Mouse (Mus musculus): Measurements from ENCODE around the gene Pccb. TPM values are rescaled to one million over a fixed set of nuclear protein-coding genes. Genes with fewer than 3 reads are reported as not detected.

Pccb gene
- polyA plus RNA-seq, 1 experiment from 2014 or later = 21.0 TPM

DNA sequence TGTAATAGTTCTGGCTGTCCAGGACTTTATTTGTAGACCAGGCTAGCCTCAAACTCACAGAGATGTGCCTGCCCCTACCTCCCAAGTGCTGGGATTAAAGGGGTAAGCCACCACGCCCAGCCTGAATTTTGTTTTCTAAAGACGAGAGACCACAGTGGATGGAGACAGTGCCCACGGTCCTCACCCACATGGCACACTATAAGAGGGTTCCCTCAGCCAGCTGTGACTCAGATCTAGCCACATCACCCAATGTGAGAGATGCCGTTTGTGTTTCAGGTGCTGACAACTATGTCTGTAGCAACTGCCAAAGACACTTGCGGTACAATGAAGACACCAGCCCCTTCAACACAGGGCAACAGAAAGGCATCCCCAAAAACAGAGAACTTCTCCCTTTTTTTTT lies 47.7 kb downstream of the Pccb start:
- Histone ChIP-seq H3K4me3 (ENCODE audit: low read length) (no peak overlapping the region), H3K4me2 (replicated peaks; ENCODE audit: low read depth, low read length) (no peak overlapping the region), H3K27me3 (ENCODE audit: control insufficient read depth, insufficient read depth, low read length) (no peaks in the 10 kb centered on the region), H3K9ac (ENCODE audit: low read depth, low read length) (no peak overlapping the region), H3K4me1 (ENCODE audit: control insufficient read depth, insufficient read depth, low read length) (no peaks in the 10 kb centered on the region), H3K27ac (ENCODE audit: low read depth, low read length) (no peak overlapping the region), H3K9me3 (ENCODE audit: control insufficient read depth, low read length) (no peaks in the 10 kb centered on the region), H3K36me3 (ENCODE audit: control insufficient read depth, insufficient read depth, low read length) (peaks cover 15% of the 10 kb centered on the region; the same call in 1 of the 2 replicates)
- ATAC-seq (ENCODE audit: low FRiP score, low TSS enrichment) = no peak
- 94% methylated on average over 5 of the region's 5 CpGs for WGBS

DNA sequence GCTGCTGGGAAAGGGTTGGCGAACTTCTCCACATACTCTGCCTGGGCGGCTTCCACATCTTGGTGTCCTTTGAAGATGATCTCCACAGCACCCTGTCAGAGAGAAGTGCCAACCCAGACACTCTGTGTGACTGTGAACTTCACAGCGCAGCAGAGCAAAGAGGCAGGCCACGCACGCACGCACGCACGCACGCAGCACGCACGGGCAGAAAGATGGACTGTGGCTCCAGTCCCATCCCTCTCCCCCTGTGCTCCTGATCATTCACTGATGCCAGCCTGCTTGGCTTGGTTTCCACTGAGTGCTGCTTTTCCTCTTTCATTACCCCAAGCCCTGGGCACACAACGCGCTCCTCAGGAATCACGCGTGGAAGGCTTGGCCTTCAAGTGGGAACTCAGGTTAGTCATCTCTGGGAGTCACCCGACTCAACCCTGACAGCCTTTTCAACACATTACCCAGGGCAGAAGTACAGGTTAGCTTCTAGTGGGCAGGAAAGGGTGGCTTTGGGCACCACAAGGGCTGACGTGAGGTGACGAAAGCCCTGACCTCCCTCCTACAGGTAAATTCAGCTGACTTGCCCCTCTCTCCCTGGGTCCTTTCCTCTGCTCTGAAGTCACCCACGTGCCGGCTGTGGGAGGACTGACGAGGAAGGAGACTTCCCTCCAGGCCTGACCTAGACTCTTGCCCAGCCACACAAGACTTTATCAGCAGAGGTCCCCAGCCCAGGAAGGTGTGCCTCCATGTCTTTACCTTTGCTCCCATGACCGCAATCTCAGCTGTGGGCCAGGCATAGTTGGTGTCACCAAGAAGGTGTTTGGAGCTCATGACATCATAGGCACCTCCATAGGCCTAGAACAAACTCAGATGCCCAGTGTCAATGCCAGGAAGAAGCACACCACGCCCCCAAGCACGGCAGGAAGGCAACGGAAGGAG lies 50.1 kb downstream of the Pccb start:
- Histone ChIP-seq H3K4me1 (ENCODE audit: control insufficient read depth, insufficient read depth, low read length) (no peaks in the 10 kb centered on the region), H3K27ac (ENCODE audit: low read depth, low read length) (no peak overlapping the region), H3K9ac (ENCODE audit: low read depth, low read length) (no peak overlapping the region), H3K9me3 (ENCODE audit: control insufficient read depth, low read length) (no peaks in the 10 kb centered on the region), H3K4me2 (replicated peaks; ENCODE audit: low read depth, low read length) (no peak overlapping the region), H3K27me3 (ENCODE audit: control insufficient read depth, insufficient read depth, low read length) (no peaks in the 10 kb centered on the region), H3K36me3 (ENCODE audit: control insufficient read depth, insufficient read depth, low read length) (peaks cover 14% of the 10 kb centered on the region; the same call in 1 of the 2 replicates), H3K4me3 (ENCODE audit: low read length) (no peak overlapping the region)
- 94% methylated on average over 25 of the region's 25 CpGs for WGBS
- ATAC-seq (ENCODE audit: low FRiP score, low TSS enrichment) = no peak

DNA sequence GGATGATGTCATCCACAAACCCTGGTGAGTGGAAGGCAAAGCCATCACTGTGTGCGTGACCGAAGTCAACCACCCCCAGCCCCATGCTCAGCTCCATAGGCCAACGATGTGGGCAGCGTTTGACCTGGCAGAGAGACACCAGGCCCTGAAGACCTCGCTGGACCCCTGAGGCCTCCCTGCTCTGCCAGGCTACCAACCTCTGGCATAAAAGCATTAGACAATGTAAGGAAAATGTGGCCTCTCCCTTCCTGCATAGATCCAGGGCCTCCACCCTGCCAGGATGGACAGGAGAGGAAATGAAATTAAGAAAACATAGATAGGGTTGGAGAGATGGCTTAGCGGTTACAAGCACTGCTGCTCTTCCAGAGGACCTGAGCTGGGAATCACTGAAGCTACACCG lies 51.9 kb downstream of the Pccb start:
- Histone ChIP-seq H3K27me3 (ENCODE audit: control insufficient read depth, insufficient read depth, low read length) (no peaks in the 10 kb centered on the region), H3K9ac (ENCODE audit: low read depth, low read length) (no peak overlapping the region), H3K27ac (ENCODE audit: low read depth, low read length) (no peak overlapping the region), H3K4me3 (ENCODE audit: low read length) (no peak overlapping the region), H3K36me3 (ENCODE audit: control insufficient read depth, insufficient read depth, low read length) (peaks cover 12% of the 10 kb centered on the region; the same call in 1 of the 2 replicates), H3K9me3 (ENCODE audit: control insufficient read depth, low read length) (no peaks in the 10 kb centered on the region), H3K4me1 (ENCODE audit: control insufficient read depth, insufficient read depth, low read length) (no peaks in the 10 kb centered on the region), H3K4me2 (replicated peaks; ENCODE audit: low read depth, low read length) (no peak overlapping the region)
- WGBS = 93% methylated on average over 7 of the region's 7 CpGs
- no peak for ATAC-seq (ENCODE audit: low FRiP score, low TSS enrichment)

DNA sequence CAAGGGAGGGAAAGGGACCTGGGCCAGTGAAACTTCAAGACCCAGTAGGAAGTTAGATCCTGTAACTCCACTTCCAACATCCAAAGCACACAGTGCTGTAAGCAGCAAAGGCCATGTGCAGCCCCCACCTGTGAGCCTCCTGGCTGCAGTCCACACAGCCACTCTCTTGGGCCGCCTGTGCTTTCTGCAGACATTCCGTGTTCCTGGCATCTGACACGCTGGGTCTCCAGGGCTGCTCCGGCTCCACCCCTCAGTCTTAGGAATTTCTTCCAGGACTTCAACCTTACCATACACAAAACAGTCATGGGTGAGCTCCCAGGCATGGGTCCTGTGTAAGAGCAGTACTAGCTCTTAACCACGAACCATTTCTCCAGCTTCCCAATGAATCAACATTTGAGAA lies 55.4 kb downstream of the Pccb start:
- Histone ChIP-seq H3K36me3 (ENCODE audit: control insufficient read depth, insufficient read depth, low read length) (0 out of 2 replicates have a peak, but pooled peaks cover 5% of the 10 kb centered on the region), H3K4me2 (replicated peaks; ENCODE audit: low read depth, low read length) (no peak overlapping the region), H3K27me3 (ENCODE audit: control insufficient read depth, insufficient read depth, low read length) (no peaks in the 10 kb centered on the region), H3K4me3 (ENCODE audit: low read length) (no peak overlapping the region), H3K4me1 (ENCODE audit: control insufficient read depth, insufficient read depth, low read length) (no peaks in the 10 kb centered on the region), H3K9me3 (ENCODE audit: control insufficient read depth, low read length) (peaks cover 4% of the 10 kb centered on the region), H3K9ac (ENCODE audit: low read depth, low read length) (no peak overlapping the region), H3K27ac (ENCODE audit: low read depth, low read length) (no peak overlapping the region)
- WGBS = 72% methylated on average over 5 of the region's 5 CpGs
- no peak for ATAC-seq (ENCODE audit: low FRiP score, low TSS enrichment)

DNA sequence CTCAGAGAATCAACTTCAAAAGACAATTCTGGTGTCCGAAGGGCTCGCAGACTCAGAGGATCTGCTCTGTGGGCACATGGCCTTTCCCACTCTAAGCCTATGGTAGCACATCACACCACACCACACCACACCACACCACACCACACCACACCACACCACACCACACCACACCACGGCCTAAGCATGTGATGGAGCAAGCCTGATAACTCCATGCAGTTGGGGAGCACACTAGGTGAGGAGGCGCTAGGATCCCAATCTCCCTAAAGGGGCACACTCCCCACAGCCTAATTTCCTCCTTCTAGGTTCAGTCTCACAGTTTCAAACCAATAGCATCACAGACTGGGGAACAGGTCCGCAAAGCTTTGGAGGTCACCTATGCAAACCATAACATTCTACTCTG lies 56.0 kb downstream of the Pccb start:
- no peak for ATAC-seq (ENCODE audit: low FRiP score, low TSS enrichment)
- Histone ChIP-seq H3K4me3 (ENCODE audit: low read length) (no peak overlapping the region), H3K36me3 (ENCODE audit: control insufficient read depth, insufficient read depth, low read length) (0 out of 2 replicates have a peak, but pooled peaks cover 5% of the 10 kb centered on the region), H3K27me3 (ENCODE audit: control insufficient read depth, insufficient read depth, low read length) (no peaks in the 10 kb centered on the region), H3K9me3 (ENCODE audit: control insufficient read depth, low read length) (peaks cover 4% of the 10 kb centered on the region), H3K27ac (ENCODE audit: low read depth, low read length) (no peak overlapping the region), H3K4me1 (ENCODE audit: control insufficient read depth, insufficient read depth, low read length) (no peaks in the 10 kb centered on the region), H3K9ac (ENCODE audit: low read depth, low read length) (no peak overlapping the region), H3K4me2 (replicated peaks; ENCODE audit: low read depth, low read length) (no peak overlapping the region)
- WGBS = 95% methylated on average over 5 of the region's 5 CpGs

DNA sequence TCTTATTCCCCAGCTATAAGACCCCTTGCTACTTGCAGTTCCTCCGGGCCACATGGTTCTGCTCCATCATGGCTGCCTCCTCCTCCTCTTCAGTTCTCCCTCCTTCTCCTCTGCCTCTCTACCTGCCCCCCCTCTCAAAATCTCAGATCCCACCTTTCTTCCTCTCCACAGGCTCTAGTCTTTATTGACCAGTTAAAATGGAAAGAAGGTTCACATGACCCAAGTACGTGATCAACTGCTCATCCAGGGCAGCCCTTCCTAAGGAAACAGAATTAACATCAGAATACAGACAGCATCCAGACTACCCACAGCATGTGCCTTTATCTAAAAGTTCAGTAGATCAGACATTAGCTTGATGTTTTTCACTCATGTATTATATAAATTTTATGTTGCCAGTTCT lies 65.2 kb downstream of the Pccb start:
- Histone ChIP-seq H3K4me2 (replicated peaks; ENCODE audit: low read depth, low read length) (no peak overlapping the region), H3K27me3 (ENCODE audit: control insufficient read depth, insufficient read depth, low read length) (no peaks in the 10 kb centered on the region), H3K27ac (ENCODE audit: low read depth, low read length) (no peak overlapping the region), H3K9ac (ENCODE audit: low read depth, low read length) (no peak overlapping the region), H3K9me3 (ENCODE audit: control insufficient read depth, low read length) (no peaks in the 10 kb centered on the region), H3K36me3 (ENCODE audit: control insufficient read depth, insufficient read depth, low read length) (no peaks in the 10 kb centered on the region), H3K4me1 (ENCODE audit: control insufficient read depth, insufficient read depth, low read length) (no peaks in the 10 kb centered on the region), H3K4me3 (ENCODE audit: low read length) (no peak overlapping the region)
- 89% methylated on average over 2 of the region's 2 CpGs for WGBS
- ATAC-seq (ENCODE audit: low FRiP score, low TSS enrichment) = no peak

DNA sequence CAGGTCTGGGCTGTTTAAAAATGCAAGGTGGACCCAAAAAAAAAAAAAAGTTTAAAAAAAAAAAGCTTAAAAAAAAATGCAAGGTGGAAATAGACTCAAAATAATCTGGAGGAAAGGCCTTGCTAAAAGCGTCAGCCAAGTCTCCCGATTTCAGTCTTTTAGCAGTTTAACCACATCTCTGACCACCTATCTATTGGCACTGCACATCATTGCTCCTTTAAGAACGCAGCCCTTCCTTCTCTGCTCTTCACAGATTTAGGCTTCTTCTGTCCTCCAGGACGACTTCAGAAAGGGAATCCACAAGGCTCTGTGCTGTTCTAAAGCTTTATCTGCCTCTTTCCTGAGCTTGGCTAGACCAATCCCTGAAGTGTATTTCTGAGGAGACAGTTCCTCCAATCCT lies 70.6 kb downstream of the Pccb start:
- Histone ChIP-seq H3K27ac (ENCODE audit: low read depth, low read length) (no peak overlapping the region), H3K36me3 (ENCODE audit: control insufficient read depth, insufficient read depth, low read length) (no peaks in the 10 kb centered on the region), H3K9ac (ENCODE audit: low read depth, low read length) (no peak overlapping the region), H3K4me3 (ENCODE audit: low read length) (no peak overlapping the region), H3K4me2 (replicated peaks; ENCODE audit: low read depth, low read length) (no peak overlapping the region), H3K27me3 (ENCODE audit: control insufficient read depth, insufficient read depth, low read length) (no peaks in the 10 kb centered on the region), H3K9me3 (ENCODE audit: control insufficient read depth, low read length) (no peaks in the 10 kb centered on the region; the same call in 1 of the 2 replicates), H3K4me1 (ENCODE audit: control insufficient read depth, insufficient read depth, low read length) (no peaks in the 10 kb centered on the region)
- no peak for ATAC-seq (ENCODE audit: low FRiP score, low TSS enrichment)
- 83% methylated on average over 4 of the region's 4 CpGs for WGBS

DNA sequence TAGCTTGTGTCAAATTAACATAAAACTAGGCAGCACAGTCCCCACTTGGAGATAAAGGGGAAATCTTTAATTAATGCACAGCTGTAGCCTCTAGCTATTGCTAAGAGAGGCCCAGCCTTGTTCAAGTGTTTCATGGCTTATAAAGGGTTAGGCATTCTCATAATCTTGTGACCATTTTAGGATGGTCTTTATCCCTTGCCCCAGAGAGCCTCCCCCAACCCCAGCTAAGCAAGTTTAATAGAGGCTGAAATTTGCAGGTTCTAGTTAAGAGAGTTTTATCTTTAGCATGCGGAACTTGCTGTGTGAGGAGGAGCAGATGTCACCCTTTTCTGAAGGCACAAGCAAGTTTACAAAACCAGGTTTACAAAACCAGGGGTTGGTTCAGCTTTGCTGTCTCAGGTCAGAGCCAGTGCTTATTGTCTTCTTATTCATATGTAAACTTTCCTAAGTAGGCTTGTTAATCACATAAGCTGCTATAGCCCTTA lies 71.2 kb downstream of the Pccb start:
- Histone ChIP-seq H3K27ac (ENCODE audit: low read depth, low read length) (no peak overlapping the region), H3K4me3 (ENCODE audit: low read length) (no peak overlapping the region), H3K4me2 (replicated peaks; ENCODE audit: low read depth, low read length) (no peak overlapping the region), H3K27me3 (ENCODE audit: control insufficient read depth, insufficient read depth, low read length) (no peaks in the 10 kb centered on the region), H3K9ac (ENCODE audit: low read depth, low read length) (no peak overlapping the region), H3K9me3 (ENCODE audit: control insufficient read depth, low read length) (no peaks in the 10 kb centered on the region; the same call in 1 of the 2 replicates), H3K36me3 (ENCODE audit: control insufficient read depth, insufficient read depth, low read length) (peaks cover 5% of the 10 kb centered on the region; the same call in 1 of the 2 replicates), H3K4me1 (ENCODE audit: control insufficient read depth, insufficient read depth, low read length) (no peaks in the 10 kb centered on the region)
- ATAC-seq (ENCODE audit: low FRiP score, low TSS enrichment) = no peak
- WGBS = 82% methylated on average over 1 of the region's 1 CpGs

DNA sequence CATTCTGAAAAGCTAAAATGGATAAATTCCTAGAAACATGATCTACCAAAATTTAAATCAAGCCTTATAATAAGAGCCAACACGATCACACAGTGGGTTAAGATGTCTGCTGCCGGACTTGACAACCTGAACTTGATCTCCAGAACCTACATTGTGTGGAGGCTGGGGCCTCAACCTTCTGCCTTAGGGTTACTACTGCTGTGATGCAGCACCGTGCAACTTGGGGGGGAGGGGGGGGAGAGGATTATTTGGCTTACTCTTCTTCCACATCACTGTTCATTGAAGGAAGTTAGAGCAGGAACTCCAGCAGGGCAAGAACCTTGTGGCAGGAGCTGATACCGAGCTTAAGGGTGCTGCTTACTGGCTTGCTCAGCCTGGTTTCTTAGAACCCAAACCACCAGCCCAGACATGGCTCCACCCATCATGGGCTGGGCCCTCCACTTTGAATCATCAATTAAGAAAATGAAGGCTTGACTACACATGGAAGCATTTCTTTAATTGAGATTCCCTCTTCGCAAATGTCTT lies 71.7 kb downstream of the Pccb start:
- Histone ChIP-seq H3K27me3 (ENCODE audit: control insufficient read depth, insufficient read depth, low read length) (no peaks in the 10 kb centered on the region), H3K9me3 (ENCODE audit: control insufficient read depth, low read length) (no peaks in the 10 kb centered on the region; the same call in 1 of the 2 replicates), H3K4me2 (replicated peaks; ENCODE audit: low read depth, low read length) (no peak overlapping the region), H3K27ac (ENCODE audit: low read depth, low read length) (no peak overlapping the region), H3K36me3 (ENCODE audit: control insufficient read depth, insufficient read depth, low read length) (peaks cover 7% of the 10 kb centered on the region; the same call in 1 of the 2 replicates), H3K9ac (ENCODE audit: low read depth, low read length) (no peak overlapping the region), H3K4me1 (ENCODE audit: control insufficient read depth, insufficient read depth, low read length) (no peaks in the 10 kb centered on the region), H3K4me3 (ENCODE audit: low read length) (no peak overlapping the region)
- ATAC-seq (ENCODE audit: low FRiP score, low TSS enrichment) = no peak
- 74% methylated on average over 5 of the region's 5 CpGs for WGBS

Measured in kidney, embryonic 14.5 days (tissue).